9 mouse cellular contexts compared by ENCODE assay signal in the genomic region with DNA sequence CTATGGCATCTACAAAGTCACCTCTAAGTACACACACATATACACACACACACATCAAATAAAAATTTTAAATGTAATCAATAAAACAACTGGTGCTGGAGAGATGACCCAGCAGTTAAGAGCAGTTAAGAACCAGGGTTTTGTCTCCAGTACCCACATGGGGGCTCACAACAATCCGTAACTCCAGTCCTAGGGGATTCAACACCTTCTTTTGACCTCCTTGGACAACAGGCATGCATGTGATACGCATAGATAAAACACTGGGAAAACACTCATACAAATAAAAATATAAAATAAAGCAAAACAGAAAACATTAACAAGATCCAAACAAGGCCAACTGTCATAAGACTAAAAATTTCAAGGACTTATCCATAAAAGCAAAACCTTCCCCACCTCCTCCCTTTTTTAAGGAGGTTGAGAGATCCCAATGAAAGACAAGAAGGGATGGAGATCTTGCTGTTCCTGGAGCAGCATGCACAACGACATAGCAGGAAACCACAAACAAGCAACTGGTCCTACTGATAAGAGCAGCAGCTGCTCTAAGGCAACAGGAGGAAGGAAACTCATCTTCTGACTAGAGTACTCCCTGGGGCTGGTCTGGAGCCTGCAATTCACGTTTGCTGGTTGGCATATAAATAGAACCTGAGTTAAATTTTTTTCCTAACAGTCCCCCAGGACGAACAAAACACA.
DNase-seq lines count a peak whose midpoint lies in the region; ATAC-seq lines count a peak whose summit lies in the region.
"Had no signal": no experiment of that assay in that cellular context is flagged by ENCODE, and none has a peak within 500 bp of the region (broad histone marks: within the 10 kb centered on the region; RNA-seq: fewer than 3 reads in every experiment).

No protein-coding gene starts in this region.

- H3K27me3 ChIP-seq in hindbrain, embryonic 14.5 days (ENCODE audit: control insufficient read depth, insufficient read depth, low read length) = no peaks in the 10 kb centered on the region
- H3K27me3 ChIP-seq: embryonic facial prominence, embryonic 13.5 days; neural tube, embryonic 13.5 days had no signal

- 62% methylated on average over 5 of the region's 5 CpGs for WGBS in hindbrain, embryonic 14.5 days

- no peak overlapping the region for H3K27ac ChIP-seq in hindbrain, embryonic 14.5 days
- H3K27ac ChIP-seq: embryonic facial prominence, embryonic 13.5 days; neural tube, embryonic 13.5 days had no signal

- no peak overlapping the region for H3K9ac ChIP-seq in hindbrain, embryonic 14.5 days
- H3K9ac ChIP-seq: embryonic facial prominence, embryonic 13.5 days; neural tube, embryonic 13.5 days had no signal

- peak; percentile 43 for ATAC-seq in activated CD4-positive, CD25-positive, alpha-beta regulatory T cell, adult 4 months
- ATAC-seq in erythroid progenitor cell, adult 5-6 weeks (replicated peaks; ENCODE audit: low FRiP score, poor library complexity, severe bottlenecking) = peak; percentile 95
- 0 out of 2 replicates have a peak, but pooled peaks have one; percentile 19 for ATAC-seq in neutrophil, adult 5-6 weeks (ENCODE audit: extremely low read depth, insufficient number of reproducible peaks, low FRiP score, poor library complexity, severe bottlenecking)
- ATAC-seq in hindbrain, embryonic 14.5 days (ENCODE audit: low FRiP score) = no peak

- H3K36me3 ChIP-seq in hindbrain, embryonic 14.5 days (replicated peaks; ENCODE audit: control insufficient read depth, insufficient read depth) = no peaks in the 10 kb centered on the region
- H3K36me3 ChIP-seq: neural tube, embryonic 13.5 days had no signal

- peak; percentile 48 for DNase-seq in kidney, postnatal 10 days
- DNase-seq in hindbrain, embryonic 14.5 days (ENCODE audit: low spot score) = no peak
- DNase-seq in cerebellum, postnatal 36 days = no peak
- no peak for DNase-seq in frontal cortex, postnatal 10 days (ENCODE audit: low spot score in 2 of 2)

- H3K4me1 ChIP-seq in hindbrain, embryonic 14.5 days (replicated peaks; ENCODE audit: control insufficient read depth, insufficient read depth, low read length) = 0 out of 2 replicates have a peak, but pooled peaks cover 11% of the 10 kb centered on the region

- no peaks in the 10 kb centered on the region for H3K9me3 ChIP-seq in hindbrain, embryonic 14.5 days (ENCODE audit: control insufficient read depth, low read length)
- H3K9me3 ChIP-seq: embryonic facial prominence, embryonic 13.5 days; neural tube, embryonic 13.5 days had no signal

- H3K4me3 ChIP-seq in hindbrain, embryonic 14.5 days (replicated peaks; ENCODE audit: low read length) = no peak overlapping the region
- H3K4me3 ChIP-seq: embryonic facial prominence, embryonic 13.5 days; neural tube, embryonic 13.5 days had no signal

- H3K4me2 ChIP-seq in hindbrain, embryonic 14.5 days (replicated peaks) = no peak overlapping the region
- H3K4me2 ChIP-seq: embryonic facial prominence, embryonic 13.5 days; neural tube, embryonic 13.5 days had no signal
